Mouse (Mus musculus) embryonic facial prominence, embryonic 11.5 days (tissue): ENCODE data around the gene Tsr1. TPM values are rescaled to one million over a fixed set of nuclear protein-coding genes. Genes with fewer than 3 reads are reported as not detected.

Source experiments
- ATAC-seq: fragments of 200-750 bp; cut with Nextera tagmentation; replicated peaks from 2 replicates; pipeline ENCODE4 v1.8.0; 2017; ENCODE audit warnings: low read depth; ENCODE audit not compliant: insufficient number of reproducible peaks, low FRiP score, low TSS enrichment
- DNase-seq: peaks from one replicate; pipeline ENCODE4 v3.0.0-alpha.2; 2015; ENCODE audit warnings: low spot score
- H3K27ac ChIP-seq: fragments of 300-500 bp; sonication (generic); replicated peaks from 2 replicates; pipeline ENCODE4 v1.5.1; 2014; ENCODE audit warnings: mild to moderate bottlenecking, low read depth, low read length, control low read depth
- H3K27me3 ChIP-seq: fragments of 300-500 bp; sonication (generic); 2 replicates; pipeline ENCODE4 v1.6.1; 2014; ENCODE audit warnings: mild to moderate bottlenecking, low read length, moderate library complexity, mixed read lengths; ENCODE audit not compliant: control insufficient read depth, insufficient read depth
- H3K36me3 ChIP-seq: fragments of 300-500 bp; sonication (generic); replicated peaks from 2 replicates; pipeline ENCODE4 v1.6.1; 2014; ENCODE audit warnings: low read depth, mild to moderate bottlenecking, low read length, moderate library complexity, mixed read lengths; ENCODE audit not compliant: control insufficient read depth, insufficient read depth
- H3K4me1 ChIP-seq: fragments of 300-500 bp; sonication (generic); 2 replicates; pipeline ENCODE4 v1.6.1; 2014; ENCODE audit warnings: low read length, mixed read lengths; ENCODE audit not compliant: control insufficient read depth, insufficient read depth
- H3K4me2 ChIP-seq: fragments of 300-500 bp; sonication (generic); 2 replicates; pipeline ENCODE4 v1.6.1; 2014; ENCODE audit warnings: low read depth, mild to moderate bottlenecking, control low read depth, low read length, moderate library complexity
- H3K4me3 ChIP-seq: fragments of 300-500 bp; sonication (generic); 2 replicates; pipeline ENCODE4 v1.5.1; 2014; ENCODE audit warnings: low read depth, low read length, control low read depth
- H3K9ac ChIP-seq: fragments of 300-500 bp; sonication (generic); replicated peaks from 2 replicates; pipeline ENCODE4 v1.6.1; 2014; ENCODE audit warnings: mild to moderate bottlenecking, control low read depth, low read length
- H3K9me3 ChIP-seq: fragments of 300-500 bp; sonication (generic); replicated peaks from 2 replicates; pipeline ENCODE4 v1.6.1; 2016; ENCODE audit warnings: mild to moderate bottlenecking, low read length, inconsistent platforms, mixed read lengths; ENCODE audit not compliant: control insufficient read depth
- WGBS: fragments of 180-500 bp; shearing (Covaris S2); extraction: QIAGEN DNeasy Blood & Tissue Kit; methylation state at CpG from one replicate; pipeline ENCODE4 v1.1.7; 2014; 5-methylcytosine and 5-hydroxymethylcytosine counted together
- polyA plus RNA-seq: library from polyadenylated mRNA; unstranded; fragments of >200 nt; fragmentation: Nextera tagmentation; extraction: Ambion mirVana; gene quantifications from 2 replicates; pipeline ENCODE4 v1.2.1, GENCODE M21; 2014

The Tsr1 gene
- 55.7 and 62.6 TPM in 2 replicates for polyA plus RNA-seq

DNA sequence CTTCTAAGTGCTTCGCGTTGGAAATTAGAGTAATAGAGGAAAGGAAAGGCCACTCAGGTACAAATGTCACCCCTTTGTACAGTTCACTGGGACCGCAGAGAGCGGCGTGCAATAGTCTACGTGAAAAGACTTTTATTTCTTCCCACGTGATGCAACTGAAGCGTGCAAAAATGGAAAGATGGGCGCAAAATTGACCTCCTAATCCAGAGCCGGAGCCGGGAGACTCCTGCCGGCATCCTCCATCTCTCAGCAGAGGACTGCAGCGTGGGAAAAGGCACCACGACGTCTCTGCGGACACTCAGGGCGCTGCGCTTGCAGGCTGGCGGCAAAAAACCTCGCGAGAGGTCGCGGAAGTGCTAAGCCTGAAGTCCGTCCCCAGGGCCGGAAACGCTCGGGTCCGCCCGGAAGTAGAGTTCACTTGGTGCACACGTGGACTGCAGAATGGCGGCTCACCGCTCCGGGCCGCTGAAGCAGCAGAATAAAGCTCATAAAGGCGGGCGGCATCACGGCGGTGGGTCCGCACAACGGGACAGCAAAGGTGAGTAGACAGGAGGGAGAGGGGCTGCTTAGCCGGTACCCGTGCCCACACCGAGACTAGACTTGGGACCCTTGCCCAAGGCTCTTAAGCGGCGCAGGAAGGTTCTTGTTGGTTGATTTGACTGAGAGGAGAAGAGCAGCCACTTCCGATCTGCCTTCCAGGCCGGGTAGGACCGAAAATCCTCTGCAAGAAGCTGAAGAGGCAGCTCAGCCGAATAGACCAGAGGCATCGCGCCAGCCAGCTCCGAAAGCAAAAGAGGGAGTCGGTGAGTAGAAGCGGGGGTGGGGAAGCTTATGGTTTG lies at the start of gene Tsr1:
Gene Tsr1 (plus strand): TSS at position 394 of the 839 bp plus-strand sequence.
- Histone ChIP-seq H3K4me2 (peak within 1 kb of the TSS; percentile 69), H3K9ac (peak within 1 kb of the TSS; percentile 82), H3K4me1 (no peaks in the 10 kb centered on the region), H3K9me3 (no peaks in the 10 kb centered on the region), H3K27ac (0 out of 2 replicates have a peak within 1 kb of the TSS, but pooled peaks have one; percentile 49), H3K4me3 (peak within 1 kb of the TSS; percentile 72), H3K36me3 (peaks cover 3% of the 10 kb centered on the region), H3K27me3 (no peaks in the 10 kb centered on the region)
- peak; percentile 94 for DNase-seq
- under 1% methylated on average over 54 of the region's 54 CpGs for WGBS
- ATAC-seq = peak; percentile 80

DNA sequence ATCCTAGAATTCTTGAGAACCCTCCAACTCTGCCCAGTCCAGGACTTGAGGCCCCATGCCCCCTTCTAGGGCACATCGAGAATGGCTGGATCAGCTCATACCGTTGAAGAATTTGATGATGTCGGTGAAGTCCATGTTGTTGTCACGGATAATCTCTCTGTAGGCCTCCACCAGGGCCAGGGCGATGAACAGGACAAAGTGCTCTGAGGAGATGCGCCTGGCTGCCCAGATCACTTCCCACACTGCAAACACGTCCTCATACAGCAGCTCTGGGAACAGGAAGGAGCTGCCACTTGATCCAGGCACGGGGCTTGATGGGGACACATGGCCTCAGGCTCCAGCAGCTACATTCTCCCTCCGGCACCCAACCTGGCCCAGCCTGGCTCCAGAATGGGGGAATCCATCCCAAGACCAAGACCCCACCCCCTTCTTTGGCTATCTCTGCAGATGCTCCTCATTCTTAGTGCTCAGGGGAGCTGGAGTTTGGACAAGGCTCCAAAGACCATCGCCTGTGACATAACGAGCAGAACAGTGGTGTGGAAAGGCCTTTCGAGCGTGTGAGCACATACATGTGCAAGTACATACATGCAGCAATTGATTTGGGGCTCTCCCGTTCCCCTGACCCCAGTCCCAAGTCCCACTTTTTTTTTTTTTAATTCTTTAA lies 46.7 kb upstream of the Tsr1 start:
- Histone ChIP-seq H3K4me2 (no peak overlapping the region), H3K9ac (no peak overlapping the region; the same call in 1 of the 2 replicates), H3K27ac (no peak overlapping the region), H3K27me3 (no peaks in the 10 kb centered on the region), H3K4me3 (no peak overlapping the region), H3K36me3 (no peaks in the 10 kb centered on the region), H3K9me3 (no peaks in the 10 kb centered on the region), H3K4me1 (no peaks in the 10 kb centered on the region)
- ATAC-seq = no peak
- DNase-seq = no peak
- 73% methylated on average over 14 of the region's 14 CpGs for WGBS

DNA sequence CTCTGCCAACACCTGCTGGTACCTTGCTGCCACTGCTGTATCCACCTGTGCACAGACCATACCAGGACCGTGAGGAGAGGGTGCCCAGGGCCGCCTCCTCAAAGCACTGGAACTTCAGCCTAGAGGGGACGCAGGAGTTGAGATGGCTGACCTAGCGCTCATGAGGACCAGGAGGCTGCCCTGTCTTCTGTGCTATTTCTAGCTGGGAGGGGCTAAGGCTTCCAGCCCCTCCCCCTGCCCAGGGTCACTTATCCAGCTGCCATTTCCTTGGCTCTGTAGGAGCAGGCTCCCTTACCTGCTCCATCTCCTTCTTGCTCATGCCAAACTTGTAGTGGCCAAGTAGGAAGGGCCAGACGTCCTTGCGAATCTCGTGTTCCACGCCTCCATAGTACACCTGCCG lies 40.1 kb upstream of the Tsr1 start:
- no peak overlapping the region for H3K4me3 ChIP-seq
- no peak overlapping the region for H3K27ac ChIP-seq
- no peaks in the 10 kb centered on the region for H3K9me3 ChIP-seq
- no peak for ATAC-seq
- H3K36me3 ChIP-seq = no peaks in the 10 kb centered on the region
- H3K4me2 ChIP-seq = no peak overlapping the region
- H3K4me1 ChIP-seq = no peaks in the 10 kb centered on the region
- H3K9ac ChIP-seq = no peak overlapping the region
- 87% methylated on average over 9 of the region's 9 CpGs for WGBS
- no peaks in the 10 kb centered on the region for H3K27me3 ChIP-seq
- DNase-seq = no peak

DNA sequence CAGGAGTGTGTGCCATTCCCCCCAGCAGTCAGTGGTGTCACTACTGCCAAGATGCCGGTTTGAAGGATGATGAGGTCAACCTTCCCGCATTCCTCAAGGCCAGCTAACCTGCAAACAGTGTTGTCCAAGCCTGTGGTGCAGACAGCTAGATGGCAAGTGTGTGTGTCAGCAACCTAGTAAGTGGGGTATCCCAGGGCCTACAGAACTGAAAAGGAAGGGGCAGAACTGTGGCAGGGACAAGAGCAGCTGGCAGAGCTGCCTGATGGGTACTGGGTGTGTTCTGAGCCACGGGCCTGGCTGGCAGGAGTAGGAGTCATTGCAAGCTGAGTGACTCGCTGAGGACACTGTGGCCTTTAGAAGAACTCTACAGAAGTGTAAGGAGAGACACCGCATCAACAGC lies 35.7 kb upstream of the Tsr1 start:
- ATAC-seq (no peak), DNase-seq (no peak)
- H3K4me2 ChIP-seq = no peak overlapping the region
- no peak overlapping the region for H3K27ac ChIP-seq
- H3K36me3 ChIP-seq = no peaks in the 10 kb centered on the region
- no peaks in the 10 kb centered on the region for H3K9me3 ChIP-seq
- no peaks in the 10 kb centered on the region for H3K27me3 ChIP-seq
- no peak overlapping the region for H3K9ac ChIP-seq
- WGBS = 78% methylated on average over 5 of the region's 5 CpGs
- H3K4me1 ChIP-seq = no peaks in the 10 kb centered on the region
- H3K4me3 ChIP-seq = no peak overlapping the region

DNA sequence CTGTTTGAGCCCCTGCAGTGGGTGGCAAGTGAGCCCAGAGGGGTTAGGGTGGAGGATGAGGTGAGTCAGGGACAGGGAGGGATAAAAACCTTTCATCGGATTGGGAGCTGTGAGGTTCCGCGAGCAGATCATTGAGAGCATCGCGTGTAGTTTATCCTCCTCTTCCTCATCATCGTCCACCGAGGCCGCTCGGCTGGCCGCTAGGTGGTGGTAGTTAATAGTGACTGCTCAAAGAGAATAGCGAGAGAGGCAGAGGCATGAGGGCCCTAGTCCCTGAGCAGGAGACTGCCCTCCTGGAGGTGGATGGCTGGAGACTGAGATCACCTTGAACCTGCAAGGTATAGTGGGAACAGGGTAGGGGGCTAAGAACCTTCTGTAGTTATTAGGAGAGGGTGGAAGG lies 34.4 kb upstream of the Tsr1 start:
- H3K4me3 ChIP-seq = no peak overlapping the region
- H3K36me3 ChIP-seq = no peaks in the 10 kb centered on the region
- no peak for ATAC-seq
- no peaks in the 10 kb centered on the region for H3K9me3 ChIP-seq
- H3K27ac ChIP-seq = no peak overlapping the region
- no peaks in the 10 kb centered on the region for H3K27me3 ChIP-seq
- peak; percentile 51 for DNase-seq
- WGBS = 33% methylated on average over 11 of the region's 11 CpGs
- H3K4me2 ChIP-seq = no peak overlapping the region
- no peaks in the 10 kb centered on the region for H3K4me1 ChIP-seq
- H3K9ac ChIP-seq = no peak overlapping the region; the same call in 1 of the 2 replicates

DNA sequence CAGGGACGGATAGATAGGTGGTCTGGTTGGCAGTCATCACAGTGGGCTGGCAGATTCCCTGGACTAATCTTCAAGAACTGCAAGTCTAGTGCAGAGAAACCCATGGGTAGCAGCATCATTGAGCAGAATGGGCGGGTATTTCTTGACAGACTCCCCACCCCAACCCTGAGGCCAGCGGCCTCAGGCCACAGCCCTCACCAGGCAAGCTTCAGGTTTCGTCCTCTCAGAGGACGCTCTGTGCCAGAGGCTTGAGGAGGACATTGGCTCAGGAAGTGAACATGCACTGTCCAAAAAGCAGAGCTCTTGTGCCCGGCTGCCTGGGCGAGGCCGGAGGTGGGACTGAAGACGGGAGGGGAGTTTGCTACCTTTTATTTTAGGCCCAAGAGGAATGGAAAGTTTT lies 33.5 kb upstream of the Tsr1 start:
- H3K4me2 ChIP-seq = no peak overlapping the region
- no peak for ATAC-seq
- H3K9me3 ChIP-seq = no peaks in the 10 kb centered on the region
- no peak overlapping the region for H3K27ac ChIP-seq
- H3K4me3 ChIP-seq = no peak overlapping the region
- H3K4me1 ChIP-seq = no peaks in the 10 kb centered on the region
- WGBS = 77% methylated on average over 9 of the region's 9 CpGs
- DNase-seq = no peak
- H3K27me3 ChIP-seq = no peaks in the 10 kb centered on the region
- no peaks in the 10 kb centered on the region for H3K36me3 ChIP-seq
- no peak overlapping the region for H3K9ac ChIP-seq

DNA sequence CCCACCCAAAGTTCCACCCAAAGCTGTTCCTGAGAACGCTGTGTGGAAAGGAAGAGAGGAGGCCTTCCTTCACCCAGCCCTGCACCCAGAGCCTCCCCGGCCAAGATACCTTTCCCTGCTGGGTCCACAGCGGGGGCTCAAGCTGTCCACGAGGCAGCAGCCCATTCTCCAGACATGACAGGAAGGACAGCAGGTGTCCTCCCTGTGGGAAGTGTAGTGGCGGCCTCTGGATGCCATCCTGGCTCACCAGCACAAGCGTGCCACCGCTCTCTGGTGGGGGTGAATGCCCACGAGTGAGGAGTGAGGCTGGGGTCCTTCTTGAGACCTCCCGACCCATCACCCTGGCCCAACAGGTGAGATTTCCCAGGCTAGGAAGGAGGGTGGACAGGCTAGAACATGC lies 32.6 kb upstream of the Tsr1 start:
- Histone ChIP-seq H3K36me3 (no peaks in the 10 kb centered on the region), H3K4me2 (no peak overlapping the region), H3K9me3 (no peaks in the 10 kb centered on the region), H3K4me1 (no peaks in the 10 kb centered on the region), H3K4me3 (no peak overlapping the region), H3K9ac (no peak overlapping the region), H3K27ac (no peak overlapping the region), H3K27me3 (no peaks in the 10 kb centered on the region)
- no peak for ATAC-seq
- WGBS = 76% methylated on average over 8 of the region's 9 CpGs
- no peak for DNase-seq

DNA sequence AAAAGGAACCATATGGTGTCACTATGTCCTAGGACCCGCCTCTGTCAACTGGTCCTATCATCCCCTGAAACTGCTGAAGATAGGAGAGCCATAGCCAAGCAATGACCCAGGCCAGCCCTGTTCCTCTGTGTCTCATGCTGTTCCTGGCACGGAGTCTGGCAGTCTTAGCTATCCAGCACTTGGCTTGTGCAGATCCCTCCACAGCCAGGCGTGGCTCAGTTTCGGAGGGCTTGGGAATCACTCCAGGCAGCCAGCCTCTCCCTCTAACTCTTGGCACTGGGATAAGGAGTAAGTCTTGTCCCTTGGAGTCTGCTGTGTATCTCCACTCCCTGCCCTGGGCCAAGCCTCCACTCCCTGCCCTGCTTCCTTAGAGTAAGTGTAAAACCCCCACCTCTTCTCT lies 31.2 kb upstream of the Tsr1 start:
- WGBS = 85% methylated on average over 4 of the region's 4 CpGs
- DNase-seq (no peak), ATAC-seq (no peak)
- Histone ChIP-seq H3K9me3 (no peaks in the 10 kb centered on the region), H3K4me2 (no peak overlapping the region), H3K9ac (no peak overlapping the region), H3K27me3 (no peaks in the 10 kb centered on the region), H3K4me1 (no peaks in the 10 kb centered on the region), H3K36me3 (no peaks in the 10 kb centered on the region), H3K4me3 (no peak overlapping the region), H3K27ac (no peak overlapping the region)
